Mouse (Mus musculus): ENCODE results near the gene Castor1.
"Not testable (repeated sequence)": the region's sequence is repeated elsewhere in the genome, so short reads cannot be mapped to it uniquely, and the experiment has no call there.

Castor1 gene

GRCm38 (mm10) chr11:4217914-4218629 lies at the start of gene Castor1:
Castor1 (plus strand) TSS chr11:4218225.
- peak; percentile 87 to 91 for DNase-seq (ENCODE audit: low spot score in 2 of 2)

GRCm38 (mm10) chr11:4174586-4174985 lies 43.4 kb upstream of the Castor1 start:
- DNase-seq (ENCODE audit: low spot score in 2 of 2): no peak

- no peak for DNase-seq (ENCODE audit: low spot score in 2 of 2)
Measured at GRCm38 (mm10) chr11:4177716-4178115, 40.3 kb upstream of the Castor1 start.

- DNase-seq (ENCODE audit: low spot score in 2 of 2): no peak
Measured at GRCm38 (mm10) chr11:4182061-4182460, 36.0 kb upstream of the Castor1 start.

GRCm38 (mm10) chr11:4183511-4183910 lies 34.5 kb upstream of the Castor1 start:
- no peak for DNase-seq (ENCODE audit: low spot score in 2 of 2)

- no peak for DNase-seq (ENCODE audit: low spot score in 2 of 2)
Measured at GRCm38 (mm10) chr11:4184251-4184952, 33.6 kb upstream of the Castor1 start.

- DNase-seq (ENCODE audit: low spot score in 2 of 2): not testable (repeated sequence)
Measured at GRCm38 (mm10) chr11:4185480-4185879, 32.5 kb upstream of the Castor1 start.

- DNase-seq (ENCODE audit: low spot score in 2 of 2): peak; percentile 96 to 98
Measured at GRCm38 (mm10) chr11:4186486-4187317, 31.3 kb upstream of the Castor1 start, which contains the start of gene Tbc1d10a. Tbc1d10a (plus strand) TSS chr11:4186789.

GRCm38 (mm10) chr11:4187318-4187700 lies 30.7 kb upstream of the Castor1 start:
- DNase-seq (ENCODE audit: low spot score in 2 of 2): no peak

- no peak for DNase-seq (ENCODE audit: low spot score in 2 of 2)
Measured at GRCm38 (mm10) chr11:4189182-4189581, 28.8 kb upstream of the Castor1 start.

GRCm38 (mm10) chr11:4190677-4191076 lies 27.3 kb upstream of the Castor1 start:
- no peak for DNase-seq (ENCODE audit: low spot score in 2 of 2)

- no peak for DNase-seq (ENCODE audit: low spot score in 2 of 2)
Measured at GRCm38 (mm10) chr11:4192757-4193156, 25.3 kb upstream of the Castor1 start.

GRCm38 (mm10) chr11:4193420-4193819 lies 24.6 kb upstream of the Castor1 start:
- no peak for DNase-seq (ENCODE audit: low spot score in 2 of 2)

GRCm38 (mm10) chr11:4195597-4196031 lies 22.4 kb upstream of the Castor1 start:
- no peak for DNase-seq (ENCODE audit: low spot score in 2 of 2)

- DNase-seq (ENCODE audit: low spot score in 2 of 2): peak in 1 of 2 experiments; percentile 79
Measured at GRCm38 (mm10) chr11:4196636-4197035, 21.4 kb upstream of the Castor1 start.

GRCm38 (mm10) chr11:4197691-4198090 lies 20.3 kb upstream of the Castor1 start:
- DNase-seq (ENCODE audit: low spot score in 2 of 2): no peak

- no peak for DNase-seq (ENCODE audit: low spot score in 2 of 2)
Measured at GRCm38 (mm10) chr11:4201981-4202700, 15.9 kb upstream of the Castor1 start.

GRCm38 (mm10) chr11:4202995-4203704 lies 14.9 kb upstream of the Castor1 start:
- DNase-seq (ENCODE audit: low spot score in 2 of 2): no peak

GRCm38 (mm10) chr11:4203705-4204074 lies 14.3 kb upstream of the Castor1 start:
- peak in 1 of 2 experiments; percentile 64 for DNase-seq (ENCODE audit: low spot score in 2 of 2)

GRCm38 (mm10) chr11:4205097-4205655 lies 12.8 kb upstream of the Castor1 start:
- no peak for DNase-seq (ENCODE audit: low spot score in 2 of 2)

- no peak for DNase-seq (ENCODE audit: low spot score in 2 of 2)
Measured at GRCm38 (mm10) chr11:4205951-4206350, 12.1 kb upstream of the Castor1 start.
